Mouse (Mus musculus): Measurements from ENCODE around the gene Dido1. TPM values are rescaled to one million over a fixed set of nuclear protein-coding genes. Genes with fewer than 3 reads are reported as not detected.

The Dido1 gene
- total RNA-seq, 1 experiment: 84.7 TPM

- peaks cover 2% of the 10 kb centered on the region in 2 experiments; a peak in 3 of 4 replicates for H3K4me1 ChIP-seq (ENCODE audit: control insufficient read depth in 2 of 2, insufficient read depth in 2 of 2, low read length in 2 of 2, poor library complexity in 1 of 2)
- peak overlapping the region; percentile 56 for H3K27ac ChIP-seq (ENCODE audit: insufficient read depth, low read depth, low read length, poor library complexity, severe bottlenecking)
- DNase-seq (ENCODE audit: low read depth, low spot score): no peak
- peak overlapping the region; percentile 89 for H3K9ac ChIP-seq (ENCODE audit: insufficient read depth, low read depth, low read length, poor library complexity, severe bottlenecking)
- H3K9me3 ChIP-seq (ENCODE audit: control insufficient read depth, insufficient read depth, low read depth, low read length): no peaks in the 10 kb centered on the region
- peaks cover 9% of the 10 kb centered on the region; the same call in 1 of the 2 replicates for H3K36me3 ChIP-seq (ENCODE audit: control insufficient read depth, insufficient read depth, low read length, poor library complexity, severe bottlenecking)
- in situ Hi-C loops (cut with MboI; ENCODE audit: low sequenced_read_pairs in 2 of 2, unreplicated experiment in 2 of 2): no loop called here
- TF ChIP-seq HCFC1 (IDR thresholded peaks at IDR 0.05; ENCODE audit: borderline replicate concordance, insufficient read depth, low read length) (no peak), ZC3H11A (IDR thresholded peaks at IDR 0.05; ENCODE audit: borderline replicate concordance, low read depth, low read length) (no peak), CHD2 (IDR thresholded peaks at IDR 0.05; ENCODE audit: low read depth, low read length) (no peak), MAFK (IDR thresholded peaks at IDR 0.05; ENCODE audit: insufficient read depth, low read depth, low read length) (no peak), ZNF384 (IDR thresholded peaks at IDR 0.05; ENCODE audit: low read depth, low read length) (no peak)
- H3K4me3 ChIP-seq (ENCODE audit: insufficient read depth in 1 of 2, low read depth in 1 of 2, low read length in 2 of 2, poor library complexity in 1 of 2, severe bottlenecking in 1 of 2): peak overlapping the region; percentile 73 to 91
Observed at GRCm38 (mm10) chr2:180641576-180642554, 67.9 kb downstream of the Dido1 start.

- no peaks in the 10 kb centered on the region for H3K4me1 ChIP-seq (ENCODE audit: control insufficient read depth in 2 of 2, insufficient read depth in 2 of 2, low read length in 2 of 2, poor library complexity in 1 of 2)
- DNase-seq (ENCODE audit: low read depth, low spot score): no peak
- H3K4me3 ChIP-seq (ENCODE audit: insufficient read depth in 1 of 2, low read depth in 1 of 2, low read length in 2 of 2, poor library complexity in 1 of 2, severe bottlenecking in 1 of 2): no peak overlapping the region
- no peaks in the 10 kb centered on the region for H3K9me3 ChIP-seq (ENCODE audit: control insufficient read depth, insufficient read depth, low read depth, low read length)
- TF ChIP-seq CHD2 (IDR thresholded peaks at IDR 0.05; ENCODE audit: low read depth, low read length): no peak
- TF ChIP-seq MAFK (IDR thresholded peaks at IDR 0.05; ENCODE audit: insufficient read depth, low read depth, low read length): no peak
- TF ChIP-seq ZC3H11A (IDR thresholded peaks at IDR 0.05; ENCODE audit: borderline replicate concordance, low read depth, low read length): no peak
- TF ChIP-seq HCFC1 (IDR thresholded peaks at IDR 0.05; ENCODE audit: borderline replicate concordance, insufficient read depth, low read length): no peak
- no peak for TF ChIP-seq ZNF384 (IDR thresholded peaks at IDR 0.05; ENCODE audit: low read depth, low read length)
- H3K9ac ChIP-seq (ENCODE audit: insufficient read depth, low read depth, low read length, poor library complexity, severe bottlenecking): no peak overlapping the region
- no peaks in the 10 kb centered on the region for H3K36me3 ChIP-seq (ENCODE audit: control insufficient read depth, insufficient read depth, low read length, poor library complexity, severe bottlenecking)
- H3K27ac ChIP-seq (ENCODE audit: insufficient read depth, low read depth, low read length, poor library complexity, severe bottlenecking): no peak overlapping the region; the same call in 1 of the 2 replicates
- in situ Hi-C loops (cut with MboI; ENCODE audit: low sequenced_read_pairs in 2 of 2, unreplicated experiment in 2 of 2): no loop called here
Observed at GRCm38 (mm10) chr2:180611882-180612281, 97.9 kb downstream of the Dido1 start.

GRCm38 (mm10) chr2:180610283-180610682 is 99.5 kb downstream of the Dido1 start:
- TF ChIP-seq CHD2 (IDR thresholded peaks at IDR 0.05; ENCODE audit: low read depth, low read length) (no peak), ZC3H11A (IDR thresholded peaks at IDR 0.05; ENCODE audit: borderline replicate concordance, low read depth, low read length) (no peak), MAFK (IDR thresholded peaks at IDR 0.05; ENCODE audit: insufficient read depth, low read depth, low read length) (no peak), HCFC1 (IDR thresholded peaks at IDR 0.05; ENCODE audit: borderline replicate concordance, insufficient read depth, low read length) (no peak), ZNF384 (IDR thresholded peaks at IDR 0.05; ENCODE audit: low read depth, low read length) (no peak)
- Histone ChIP-seq H3K9ac (ENCODE audit: insufficient read depth, low read depth, low read length, poor library complexity, severe bottlenecking) (no peak overlapping the region), H3K4me1 (ENCODE audit: control insufficient read depth in 2 of 2, insufficient read depth in 2 of 2, low read length in 2 of 2, poor library complexity in 1 of 2) (peaks cover 0 to 1% of the 10 kb centered on the region in 2 experiments; a peak in 2 of 4 replicates), H3K36me3 (ENCODE audit: control insufficient read depth, insufficient read depth, low read length, poor library complexity, severe bottlenecking) (no peaks in the 10 kb centered on the region), H3K27ac (ENCODE audit: insufficient read depth, low read depth, low read length, poor library complexity, severe bottlenecking) (no peak overlapping the region), H3K9me3 (ENCODE audit: control insufficient read depth, insufficient read depth, low read depth, low read length) (no peaks in the 10 kb centered on the region), H3K4me3 (ENCODE audit: insufficient read depth in 1 of 2, low read depth in 1 of 2, low read length in 2 of 2, poor library complexity in 1 of 2, severe bottlenecking in 1 of 2) (no peak overlapping the region)
- DNase-seq (ENCODE audit: low read depth, low spot score): no peak
- in situ Hi-C loops (cut with MboI; ENCODE audit: low sequenced_read_pairs in 2 of 2, unreplicated experiment in 2 of 2): no loop called here

Other genes starting within 250 kb of the Dido1 start
- 0.09 TPM in 1 of 2 replicates, not detected in the other for gene Ntsr1, start 210.0 kb downstream of the Dido1 start, total RNA-seq (2012; rRNA removed)
- gene Mrgbp, start 128.7 kb downstream of the Dido1 start, total RNA-seq (2012; rRNA removed): 27.2 and 30.9 TPM in 2 replicates
- 31.5 and 39.2 TPM in 2 replicates for gene Ogfr, start 120.8 kb downstream of the Dido1 start, total RNA-seq (2012; rRNA removed)
- gene Col9a3, start 112.2 kb downstream of the Dido1 start, total RNA-seq (2012; rRNA removed): 5.4 and 7.9 TPM in 2 replicates
- gene Tcfl5, start 67.3 kb downstream of the Dido1 start, total RNA-seq (2012; rRNA removed): 36.0 and 44.9 TPM in 2 replicates
- gene Gid8, start 118 bp upstream of the Dido1 start, total RNA-seq (2012; rRNA removed): 57.8 and 64.7 TPM in 2 replicates
- 12.0 and 28.1 TPM in 2 replicates for gene Slc17a9, start 15.3 kb upstream of the Dido1 start, total RNA-seq (2012; rRNA removed)
- 0.11 and 0.18 TPM in 2 replicates for gene Bhlhe23, start 66.9 kb upstream of the Dido1 start, total RNA-seq (2012; rRNA removed)
- 53.8 and 58.4 TPM in 2 replicates for gene Ythdf1, start 210.9 kb upstream of the Dido1 start, total RNA-seq (2012; rRNA removed)
- gene Birc7, start 219.0 kb upstream of the Dido1 start, total RNA-seq (2012; rRNA removed): 2.1 and 3.7 TPM in 2 replicates
- gene Nkain4, start 244.7 kb upstream of the Dido1 start, total RNA-seq (2012; rRNA removed): 7.8 and 12.4 TPM in 2 replicates

Measured in ES-E14 (cell line).